Mouse (Mus musculus): ENCODE data around the gene Frmd6. TPM values are rescaled to one million over a fixed set of nuclear protein-coding genes. Genes with fewer than 3 reads are reported as not detected.
A peak's percentile ranks its signal among the peaks of the same experiment; 100 is the strongest.

Frmd6 gene
- polyA plus RNA-seq, 1 experiment: 11.2 TPM

DNA sequence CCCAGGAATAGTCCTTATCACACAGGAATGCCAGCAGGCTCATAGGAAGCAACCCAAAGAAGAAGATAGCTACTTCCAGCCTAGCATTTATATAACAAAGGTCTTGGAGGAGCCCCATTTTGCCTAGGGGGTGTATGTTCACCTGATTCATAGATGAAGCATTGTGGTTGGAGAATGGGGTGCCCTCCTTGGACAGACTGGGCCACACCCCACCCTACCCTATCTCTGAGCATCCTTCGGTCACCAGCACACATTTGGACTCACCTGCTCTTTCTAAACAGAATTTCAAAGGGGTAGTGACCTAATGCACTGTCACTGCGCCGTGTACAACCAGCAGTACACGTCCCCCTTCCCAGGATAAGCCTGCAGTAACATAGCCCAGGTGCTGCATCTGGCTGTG is 31.5 kb downstream of the Frmd6 start:
- no peak overlapping the region for H3K4me3 ChIP-seq (replicated peaks; ENCODE audit: insufficient read depth, low read depth, low read length)
- 94% methylated on average over 4 of the region's 4 CpGs for whole genome bisulfite sequencing
- no peak overlapping the region for H3K27ac ChIP-seq (ENCODE audit: insufficient read depth, low read length)
- peaks cover 8% of the 10 kb centered on the region for H3K4me1 ChIP-seq (ENCODE audit: control insufficient read depth, insufficient read depth, low read length)
- DNase-seq: no peak
- TF ChIP-seq CTCF (IDR thresholded peaks at IDR 0.05; ENCODE audit: borderline replicate concordance, insufficient read depth, low read depth, low read length) (no peak), POLR2A (IDR thresholded peaks at IDR 0.05; ENCODE audit: borderline replicate concordance, insufficient read depth, low read length) (no peak)
- no peaks in the 10 kb centered on the region for H3K27me3 ChIP-seq (ENCODE audit: control insufficient read depth, insufficient read depth, low read length)

DNA sequence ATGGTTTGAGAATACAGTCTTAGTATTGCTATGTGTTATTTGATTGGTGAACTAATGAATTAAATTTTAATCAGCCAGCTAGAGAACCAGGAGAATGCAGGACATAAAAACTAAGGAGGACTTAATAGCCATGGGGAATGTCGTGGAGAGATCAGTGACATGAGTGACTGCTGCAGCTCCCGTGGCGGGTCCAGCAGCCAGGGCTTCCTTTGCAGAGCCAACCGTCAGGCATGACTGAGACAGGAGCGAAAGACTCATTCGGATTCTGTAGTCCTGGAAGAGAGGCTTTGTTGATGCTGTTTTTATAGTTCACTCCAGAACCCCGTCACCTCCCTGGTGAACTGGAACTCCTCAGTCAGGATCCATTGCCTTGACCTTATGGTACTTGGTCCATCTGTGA is 38.0 kb downstream of the Frmd6 start:
- H3K4me3 ChIP-seq (replicated peaks; ENCODE audit: insufficient read depth, low read depth, low read length): no peak overlapping the region
- no peaks in the 10 kb centered on the region for H3K27me3 ChIP-seq (ENCODE audit: control insufficient read depth, insufficient read depth, low read length)
- WGBS: 55% methylated on average over 7 of the region's 7 CpGs
- TF ChIP-seq POLR2A (IDR thresholded peaks at IDR 0.05; ENCODE audit: borderline replicate concordance, insufficient read depth, low read length): no peak
- peaks cover 8% of the 10 kb centered on the region; the same call in 1 of the 2 replicates for H3K4me1 ChIP-seq (ENCODE audit: control insufficient read depth, insufficient read depth, low read length)
- DNase-seq: peak in 1 of 2 experiments; percentile 46
- no peak overlapping the region for H3K27ac ChIP-seq (ENCODE audit: insufficient read depth, low read length)

- 60% methylated on average over 3 of the region's 3 CpGs for WGBS
- no peak overlapping the region for H3K4me3 ChIP-seq (replicated peaks; ENCODE audit: insufficient read depth, low read depth, low read length)
- no peak for DNase-seq
- H3K27ac ChIP-seq (ENCODE audit: insufficient read depth, low read length): no peak overlapping the region
- TF ChIP-seq CTCF (IDR thresholded peaks at IDR 0.05; ENCODE audit: borderline replicate concordance, insufficient read depth, low read depth, low read length) (no peak), POLR2A (IDR thresholded peaks at IDR 0.05; ENCODE audit: borderline replicate concordance, insufficient read depth, low read length) (no peak)
- H3K27me3 ChIP-seq (ENCODE audit: control insufficient read depth, insufficient read depth, low read length): no peaks in the 10 kb centered on the region
- H3K4me1 ChIP-seq (ENCODE audit: control insufficient read depth, insufficient read depth, low read length): peaks cover 11% of the 10 kb centered on the region
Observed at GRCm38 (mm10) chr12:70867780-70868179, 42.5 kb downstream of the Frmd6 start.

DNA sequence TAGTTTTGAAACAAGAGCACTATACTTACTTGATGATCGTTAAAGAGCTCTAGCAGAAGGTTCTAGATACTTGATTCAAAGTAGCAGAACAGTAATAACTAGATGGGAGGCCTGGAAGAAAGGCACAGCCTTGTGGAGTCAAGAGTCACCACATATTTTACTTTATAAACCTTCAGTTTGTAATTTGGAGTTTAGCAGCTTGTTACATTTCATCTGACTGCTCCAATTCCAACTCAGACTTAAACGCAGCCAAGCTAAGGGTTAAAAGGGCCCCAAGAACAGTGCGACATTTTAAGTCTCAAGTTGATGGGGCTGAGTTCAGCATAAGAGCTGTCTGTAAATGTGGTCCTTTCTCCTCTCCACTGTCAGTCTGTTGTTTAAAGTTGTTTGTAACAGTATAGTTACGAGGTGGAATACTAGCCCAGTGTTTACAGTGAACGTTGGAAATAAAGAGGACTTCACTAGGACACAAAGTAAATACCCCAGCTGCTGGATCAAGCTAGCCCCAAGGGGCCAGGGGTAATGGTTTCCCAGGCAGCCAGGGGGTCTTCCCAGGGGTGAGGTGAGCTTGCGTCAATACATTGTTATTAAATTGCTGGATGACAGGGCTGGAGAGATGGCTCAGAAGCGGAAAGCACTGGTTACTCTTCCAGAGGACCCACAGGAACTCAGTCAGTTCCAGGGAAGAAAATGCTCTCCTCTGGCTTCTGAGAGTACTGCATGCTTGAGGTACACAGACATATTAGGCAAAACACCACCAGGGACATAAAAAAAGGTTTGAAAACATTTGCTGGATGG is 43.1 kb downstream of the Frmd6 start:
- Histone ChIP-seq H3K27ac (ENCODE audit: insufficient read depth, low read length) (no peak overlapping the region), H3K4me3 (replicated peaks; ENCODE audit: insufficient read depth, low read depth, low read length) (no peak overlapping the region), H3K4me1 (ENCODE audit: control insufficient read depth, insufficient read depth, low read length) (peaks cover 11% of the 10 kb centered on the region), H3K27me3 (ENCODE audit: control insufficient read depth, insufficient read depth, low read length) (no peaks in the 10 kb centered on the region)
- no peak for DNase-seq
- TF ChIP-seq CTCF (IDR thresholded peaks at IDR 0.05; ENCODE audit: borderline replicate concordance, insufficient read depth, low read depth, low read length) (no peak), POLR2A (IDR thresholded peaks at IDR 0.05; ENCODE audit: borderline replicate concordance, insufficient read depth, low read length) (no peak)
- 69% methylated on average over 7 of the region's 7 CpGs for WGBS

GRCm38 (mm10) chr12:70868988-70869291 is 43.6 kb downstream of the Frmd6 start:
- DNase-seq: no peak
- Histone ChIP-seq H3K27ac (ENCODE audit: insufficient read depth, low read length) (no peak overlapping the region), H3K27me3 (ENCODE audit: control insufficient read depth, insufficient read depth, low read length) (no peaks in the 10 kb centered on the region), H3K4me3 (replicated peaks; ENCODE audit: insufficient read depth, low read depth, low read length) (no peak overlapping the region), H3K4me1 (ENCODE audit: control insufficient read depth, insufficient read depth, low read length) (peaks cover 11% of the 10 kb centered on the region)
- 87% methylated on average over 9 of the region's 9 CpGs for WGBS
- TF ChIP-seq POLR2A (IDR thresholded peaks at IDR 0.05; ENCODE audit: borderline replicate concordance, insufficient read depth, low read length) (no peak), CTCF (IDR thresholded peaks at IDR 0.05; ENCODE audit: borderline replicate concordance, insufficient read depth, low read depth, low read length) (no peak)

GRCm38 (mm10) chr12:70873544-70873943 is 48.2 kb downstream of the Frmd6 start:
- no peaks in the 10 kb centered on the region for H3K27me3 ChIP-seq (ENCODE audit: control insufficient read depth, insufficient read depth, low read length)
- H3K27ac ChIP-seq (ENCODE audit: insufficient read depth, low read length): no peak overlapping the region
- H3K4me1 ChIP-seq (ENCODE audit: control insufficient read depth, insufficient read depth, low read length): peaks cover 11% of the 10 kb centered on the region
- no peak overlapping the region for H3K4me3 ChIP-seq (replicated peaks; ENCODE audit: insufficient read depth, low read depth, low read length)
- TF ChIP-seq POLR2A (IDR thresholded peaks at IDR 0.05; ENCODE audit: borderline replicate concordance, insufficient read depth, low read length) (no peak), CTCF (IDR thresholded peaks at IDR 0.05; ENCODE audit: borderline replicate concordance, insufficient read depth, low read depth, low read length) (no peak)
- 47% methylated on average over 6 of the region's 6 CpGs for WGBS
- no peak for DNase-seq

DNA sequence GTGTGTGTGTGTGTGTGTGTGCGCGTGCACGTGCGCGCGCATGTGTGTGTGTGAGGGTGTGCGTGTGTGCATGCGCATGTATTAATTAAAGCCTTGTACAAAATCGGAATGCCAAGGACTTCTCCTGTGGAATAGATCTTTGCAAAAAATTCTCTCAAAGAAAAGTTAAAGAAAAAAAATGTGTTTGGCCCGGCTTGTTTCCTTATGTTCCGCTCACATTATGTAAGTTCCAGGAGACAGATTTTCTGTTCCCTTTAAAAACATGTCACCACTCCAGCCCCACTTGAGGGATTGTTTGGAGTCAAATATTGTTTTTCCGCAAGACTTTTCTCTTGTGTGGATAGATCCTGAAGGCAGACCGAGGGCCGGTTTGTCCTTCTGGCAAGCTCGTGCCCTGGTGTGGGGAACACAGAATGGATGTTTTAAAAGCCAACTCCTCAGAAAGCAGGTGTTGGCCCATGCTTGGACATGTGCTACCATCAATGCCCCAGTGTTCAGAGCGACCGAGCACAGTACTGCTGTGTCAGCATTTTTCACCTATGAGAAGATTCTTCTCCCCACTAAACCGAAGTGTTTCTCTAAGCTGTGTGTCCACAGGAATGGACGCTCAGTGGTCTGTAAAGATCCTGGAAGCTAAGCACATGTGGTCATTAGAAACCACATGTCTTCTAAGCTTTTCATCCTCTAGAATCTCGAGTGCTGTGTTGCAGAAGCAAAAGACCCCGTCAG is 51.1 kb downstream of the Frmd6 start:
- WGBS: 86% methylated on average over 21 of the region's 21 CpGs
- H3K27ac ChIP-seq (ENCODE audit: insufficient read depth, low read length): no peak overlapping the region

More for the DNA sequence above, 51.1 kb downstream of the Frmd6 start:
- TF ChIP-seq CTCF (IDR thresholded peaks at IDR 0.05; ENCODE audit: borderline replicate concordance, insufficient read depth, low read depth, low read length): no peak
- TF ChIP-seq POLR2A (IDR thresholded peaks at IDR 0.05; ENCODE audit: borderline replicate concordance, insufficient read depth, low read length): no peak
- H3K4me3 ChIP-seq (replicated peaks; ENCODE audit: insufficient read depth, low read depth, low read length): no peak overlapping the region
- no peaks in the 10 kb centered on the region for H3K27me3 ChIP-seq (ENCODE audit: control insufficient read depth, insufficient read depth, low read length)
- peak in 1 of 2 experiments; percentile 26 for DNase-seq
- peaks cover 29% of the 10 kb centered on the region for H3K4me1 ChIP-seq (ENCODE audit: control insufficient read depth, insufficient read depth, low read length)

Measured in cerebellum, adult 2 months (tissue).